20 mouse cellular contexts compared by ENCODE assay signal in the genomic region with DNA sequence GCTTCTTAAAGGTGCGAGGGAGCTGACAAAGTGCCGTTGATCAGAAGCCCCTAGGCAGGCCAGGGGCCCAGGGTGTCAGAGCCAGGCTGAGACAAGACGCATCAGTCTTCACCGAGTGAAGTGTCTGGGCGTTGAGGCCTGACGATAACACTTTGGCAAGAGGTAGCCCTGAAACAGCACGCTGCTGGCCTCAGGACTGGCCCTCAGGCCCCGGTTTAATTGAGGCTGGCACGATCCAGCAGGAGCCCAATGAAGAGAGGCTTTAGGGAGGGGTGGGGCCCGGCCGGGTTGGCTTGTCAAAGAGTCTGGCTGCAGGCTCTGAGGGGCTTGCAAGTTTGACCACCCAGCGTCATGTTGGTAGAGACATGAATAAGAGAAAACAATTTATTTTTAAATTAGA. TPM values are rescaled to one million over a fixed set of nuclear protein-coding genes. Genes with fewer than 3 reads are reported as not detected.
DNase-seq lines count a peak whose midpoint lies in the region; ATAC-seq lines count a peak whose summit lies in the region.
"Had no signal": no experiment of that assay in that cellular context is flagged by ENCODE, and none has a peak within 500 bp of the region (broad histone marks: within the 10 kb centered on the region; RNA-seq: fewer than 3 reads in every experiment).

No protein-coding gene starts in this region.

- no peaks in the 10 kb centered on the region for H3K9me3 ChIP-seq in forebrain, embryonic 10.5 days
- no peaks in the 10 kb centered on the region for H3K9me3 ChIP-seq in forebrain, embryonic 12.5 days
- H3K9me3 ChIP-seq in limb, embryonic 11.5 days (ENCODE audit: control insufficient read depth, low read length), result no peaks in the 10 kb centered on the region
- H3K9me3 ChIP-seq: embryonic facial prominence, embryonic 12.5 days had no signal

- no peak overlapping the region for H3K9ac ChIP-seq in forebrain, embryonic 12.5 days
- H3K9ac ChIP-seq in limb, embryonic 11.5 days (ENCODE audit: low read length), result no peak overlapping the region
- H3K9ac ChIP-seq: embryonic facial prominence, embryonic 12.5 days; hindbrain, embryonic 14.5 days; liver, postnatal 0 days had no signal

- 0 out of 2 replicates have a peak, but pooled peaks cover 4% of the 10 kb centered on the region for H3K27me3 ChIP-seq in forebrain, embryonic 10.5 days (ENCODE audit: poor library complexity, severe bottlenecking)
- H3K27me3 ChIP-seq in forebrain, embryonic 12.5 days, result no peaks in the 10 kb centered on the region; the same call in 1 of the 2 replicates
- no peaks in the 10 kb centered on the region for H3K27me3 ChIP-seq in limb, embryonic 11.5 days (ENCODE audit: control insufficient read depth, insufficient read depth, low read length)
- H3K27me3 ChIP-seq: embryonic facial prominence, embryonic 12.5 days had no signal

- H3K4me1 ChIP-seq in forebrain, embryonic 10.5 days, result peaks cover 9% of the 10 kb centered on the region
- H3K4me1 ChIP-seq in forebrain, embryonic 12.5 days, result no peaks in the 10 kb centered on the region; the same call in 1 of the 2 replicates
- no peaks in the 10 kb centered on the region for H3K4me1 ChIP-seq in limb, embryonic 11.5 days (ENCODE audit: control insufficient read depth, insufficient read depth, low read length)
- H3K4me1 ChIP-seq: embryonic facial prominence, embryonic 12.5 days had no signal

- no peak overlapping the region for H3K4me2 ChIP-seq in forebrain, embryonic 12.5 days
- H3K4me2 ChIP-seq in limb, embryonic 11.5 days (ENCODE audit: low read depth, severe bottlenecking), result no peak overlapping the region
- H3K4me2 ChIP-seq: embryonic facial prominence, embryonic 12.5 days; hindbrain, embryonic 14.5 days had no signal

- no peaks in the 10 kb centered on the region for H3K36me3 ChIP-seq in forebrain, embryonic 10.5 days (replicated peaks)
- no peaks in the 10 kb centered on the region for H3K36me3 ChIP-seq in forebrain, embryonic 12.5 days (replicated peaks)
- no peaks in the 10 kb centered on the region for H3K36me3 ChIP-seq in limb, embryonic 11.5 days (ENCODE audit: control insufficient read depth, insufficient read depth, low read length)
- H3K36me3 ChIP-seq: embryonic facial prominence, embryonic 12.5 days had no signal

- 51% methylated on average over 12 of the region's 12 CpGs for whole genome bisulfite sequencing in forebrain, embryonic 10.5 days
- 43% methylated on average over 12 of the region's 12 CpGs for WGBS in forebrain, embryonic 12.5 days
- 16% methylated on average over 12 of the region's 12 CpGs for WGBS in limb, embryonic 11.5 days

- no peak overlapping the region for H3K4me3 ChIP-seq in forebrain, embryonic 10.5 days
- H3K4me3 ChIP-seq in forebrain, embryonic 12.5 days (replicated peaks), result no peak overlapping the region
- H3K4me3 ChIP-seq in limb, embryonic 11.5 days (ENCODE audit: low read depth, low read length), result no peak overlapping the region
- H3K4me3 ChIP-seq: embryonic facial prominence, embryonic 12.5 days had no signal

- DNase-seq in forebrain, embryonic 10.5 days (ENCODE audit: extremely low spot score, low spot score), result no peak
- DNase-seq in layer of hippocampus, postnatal 10 days (ENCODE audit: low spot score in 2 of 2), result peak; percentile 5 to 13
- DNase-seq in layer of hippocampus, adult 18-20 months (ENCODE audit: low spot score in 2 of 2), result no peak
- DNase-seq in retina, postnatal 1 day, result peak; percentile 20
- DNase-seq in retina, embryonic 14.5 days (ENCODE audit: low spot score), result no peak
- no peak for DNase-seq in limb, embryonic 11.5 days (ENCODE audit: low spot score)
- DNase-seq: heart, adult 11 months; kidney, adult 18-20 months; kidney, postnatal 14 days; liver; liver, postnatal 0 days; right cerebral cortex, postnatal 14 days; thymus, postnatal 36 days had no signal

- ATAC-seq in forebrain, embryonic 12.5 days (ENCODE audit: low FRiP score), result no peak
- ATAC-seq in limb, embryonic 11.5 days (ENCODE audit: insufficient number of reproducible peaks, low FRiP score, low TSS enrichment, low read depth), result peak; percentile 44; the same call in 1 of the 2 replicates
- no peak for ATAC-seq in inflammation-experienced regulatory T-cells, adult 6 months
- ATAC-seq: liver, postnatal 0 days had no signal

- H3K27ac ChIP-seq in forebrain, embryonic 10.5 days, result peak overlapping the region; percentile 53; the same call in 1 of the 2 replicates
- no peak overlapping the region for H3K27ac ChIP-seq in forebrain, embryonic 12.5 days
- H3K27ac ChIP-seq in limb, embryonic 11.5 days (replicated peaks; ENCODE audit: low read depth, low read length), result no peak overlapping the region
- H3K27ac ChIP-seq: embryonic facial prominence, embryonic 12.5 days; hindbrain, embryonic 14.5 days had no signal

RNA-seq across cellular contexts. Expression of a gene that starts 38.1 kb away (rescaled TPM):
- 3.5 and 3.6 TPM in 2 replicates for polyA plus RNA-seq in forebrain, embryonic 10.5 days (2016; fragmentation: Nextera tagmentation; extraction: Ambion mirVana)
- polyA plus RNA-seq in forebrain, embryonic 12.5 days (2016; fragmentation: Nextera tagmentation; extraction: Ambion mirVana), result 6.4 TPM in 2 replicates
- 1 to 10 TPM; 7.0 to 8.9 TPM for total RNA-seq in layer of hippocampus, postnatal 10 days (2021)
- total RNA-seq in layer of hippocampus, adult 18-20 months (2021), result 10 to 100 TPM in 1 of 2 experiments, 1 to 10 TPM in 1; 9.6 to 12.7 TPM
- 2.4 and 2.6 TPM in 2 replicates for polyA plus RNA-seq in limb, embryonic 11.5 days (2014; fragmentation: Nextera tagmentation; extraction: Ambion mirVana)
- polyA plus RNA-seq in inflammation-experienced regulatory T-cells, adult 6 months (2017; shearing (Covaris generic)), result not detected
- total RNA-seq: common myeloid progenitor, adult 5-6 weeks; megakaryocyte progenitor cell, adult 5-6 weeks had no signal
- polyA plus RNA-seq: liver, postnatal 0 days; testis, adult 2 months had no signal

Comparison
In these comparisons a context has a peak if more than half of its experiments do, and no peak if none do; other contexts are left out.
1. DNase-seq: peak in layer of hippocampus, postnatal 10 days (2 of 2) and retina, postnatal 1 day (single experiment); none in forebrain, embryonic 10.5 days (single experiment), layer of hippocampus, adult 18-20 months (0 of 2), retina, embryonic 14.5 days (single experiment) and limb, embryonic 11.5 days (single experiment).